12 mouse cellular contexts compared by ENCODE assay signal in the genomic region with DNA sequence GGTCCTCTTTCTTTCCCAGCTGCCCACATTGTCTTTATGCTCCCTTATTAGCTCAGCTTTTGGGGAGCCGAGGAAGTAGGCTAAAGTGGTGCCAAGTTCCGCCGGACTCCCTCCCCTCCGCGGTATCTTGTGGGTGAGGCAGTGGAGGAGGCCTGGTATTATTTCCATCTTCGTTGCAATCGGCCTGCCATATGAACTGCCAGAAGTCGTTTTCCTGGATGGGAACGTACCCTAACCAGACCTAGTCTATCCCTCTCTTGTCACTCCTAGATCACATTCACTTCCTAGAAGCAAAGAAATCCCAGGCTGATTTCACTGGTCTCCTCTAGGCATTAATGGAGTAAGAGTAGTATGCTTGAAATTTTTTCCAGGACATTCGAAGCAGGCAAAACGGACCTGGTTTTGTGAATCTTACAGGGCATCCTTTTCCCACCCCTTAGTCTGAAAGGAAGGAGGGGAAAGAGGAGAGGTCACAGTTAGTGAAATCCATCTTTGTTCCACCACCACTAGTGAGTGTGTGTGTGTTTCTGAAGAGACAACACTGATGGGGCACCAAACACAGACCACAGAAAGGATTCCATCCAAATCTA. TPM values are rescaled to one million over a fixed set of nuclear protein-coding genes. Genes with fewer than 3 reads are reported as not detected.
DNase-seq lines count a peak whose midpoint lies in the region; ATAC-seq and TF ChIP-seq lines count a peak whose summit lies in the region.
"Had no signal": no experiment of that assay in that cellular context is flagged by ENCODE, and none has a peak within 500 bp of the region (broad histone marks: within the 10 kb centered on the region; RNA-seq: fewer than 3 reads in every experiment).

No protein-coding gene starts in this region.

- no peak for TF ChIP-seq POLR2A in brain, embryonic 14.5 days (IDR thresholded peaks at IDR 0.05; ENCODE audit: borderline replicate concordance, extremely low read depth, insufficient read depth, insufficient read length, poor library complexity, severe bottlenecking)

- peaks cover 15% of the 10 kb centered on the region for H3K4me1 ChIP-seq in heart, embryonic 12.5 days (replicated peaks)
- H3K4me1 ChIP-seq in megakaryocyte, embryonic 14.5 days, result peaks cover 22% of the 10 kb centered on the region

- H3K9ac ChIP-seq in heart, embryonic 12.5 days, result no peak overlapping the region
- H3K9ac ChIP-seq: liver, embryonic 14.5 days had no signal

- 0 out of 2 replicates have a peak overlapping the region, but pooled peaks have one; percentile 40 for H3K4me3 ChIP-seq in heart, embryonic 12.5 days
- peak overlapping the region; percentile 89 for H3K4me3 ChIP-seq in megakaryocyte, embryonic 14.5 days (replicated peaks)
- H3K4me3 ChIP-seq: erythroblast, embryonic 14.5 days had no signal

- DNase-seq in heart, postnatal 36 days, result no peak
- DNase-seq in brain, embryonic 14.5 days (ENCODE audit: low read depth), result peak; percentile 53
- DNase-seq in cerebellum, adult 8-10 months, result no peak

- TF ChIP-seq CTCF in brain, embryonic 14.5 days (IDR thresholded peaks at IDR 0.05; ENCODE audit: borderline replicate concordance, extremely low read depth, insufficient read depth, insufficient read length), result no peak

- WGBS in heart, embryonic 12.5 days, result 1% methylated on average over 11 of the region's 11 CpGs

- ATAC-seq in heart, embryonic 12.5 days (ENCODE audit: insufficient number of reproducible peaks, low FRiP score), result no peak
- no peak for ATAC-seq in megakaryocyte, adult 5-6 weeks (ENCODE audit: poor library complexity, severe bottlenecking)
- 0 out of 2 replicates have a peak, but pooled peaks have one; percentile 21 for ATAC-seq in megakaryocyte progenitor cell, adult 5-6 weeks (replicated peaks; ENCODE audit: poor library complexity)
- ATAC-seq in erythroid progenitor cell, adult 5-6 weeks (replicated peaks; ENCODE audit: low FRiP score, poor library complexity, severe bottlenecking), result no peak
- ATAC-seq: Patski had no signal

- no peaks in the 10 kb centered on the region for H3K36me3 ChIP-seq in heart, embryonic 12.5 days
- H3K36me3 ChIP-seq in megakaryocyte, embryonic 14.5 days (replicated peaks; ENCODE audit: low read length), result no peaks in the 10 kb centered on the region

- intact Hi-C loops in heart, postnatal 36 days (cut with DNase I), result loop anchor here (10.0 kb wide), 1 partner anchor 295 kb away; a partner anchor contains a TSS

- no peak overlapping the region for H3K27ac ChIP-seq in heart, embryonic 12.5 days (ENCODE audit: poor library complexity, severe bottlenecking)
- H3K27ac ChIP-seq: liver, embryonic 14.5 days had no signal

- H3K27me3 ChIP-seq in heart, embryonic 12.5 days (replicated peaks), result peaks cover 53% of the 10 kb centered on the region
- peaks cover 71% of the 10 kb centered on the region for H3K27me3 ChIP-seq in megakaryocyte, embryonic 14.5 days (replicated peaks)

- H3K9me3 ChIP-seq in heart, embryonic 12.5 days (replicated peaks), result no peaks in the 10 kb centered on the region
- H3K9me3 ChIP-seq in megakaryocyte, embryonic 14.5 days, result 0 out of 2 replicates have a peak, but pooled peaks cover 5% of the 10 kb centered on the region

- peak overlapping the region; percentile 64; the same call in 1 of the 2 replicates for H3K4me2 ChIP-seq in heart, embryonic 12.5 days

RNA-seq across cellular contexts. Expression of a gene that starts 5.7 kb away (rescaled TPM):
- 0.14 TPM in 1 of 2 replicates, not detected in the other for polyA plus RNA-seq in heart, embryonic 12.5 days (2016; fragmentation: Nextera tagmentation; extraction: Ambion mirVana)
- under 1 TPM in 1 of 2 experiments, not detected in 1; 0.47 TPM for total RNA-seq in heart, postnatal 36 days (2021)
- not detected in 2 replicates for polyA plus RNA-seq in megakaryocyte, embryonic 14.5 days (2012; ENCODE audit: insufficient read depth, low replicate concordance)
- total RNA-seq in megakaryocyte, adult 5-6 weeks (2015), result not detected in 2 replicates
- not detected in 2 replicates for total RNA-seq in megakaryocyte, adult 5-6 weeks (2017)
- 0.06 and 0.12 TPM in 2 replicates for polyA plus RNA-seq in brain, embryonic 14.5 days (2012; rRNA removed)
- not detected in 2 replicates for total RNA-seq in megakaryocyte progenitor cell, adult 5-6 weeks (2015)
- not detected in 2 replicates for total RNA-seq in megakaryocyte progenitor cell, adult 5-6 weeks (2017)
- total RNA-seq in erythroid progenitor cell, adult 5-6 weeks (2015; ENCODE audit: low replicate concordance), result not detected in 2 replicates
- total RNA-seq in erythroid progenitor cell, adult 5-6 weeks (2017; ENCODE audit: low replicate concordance), result not detected in 2 replicates
- polyA plus RNA-seq: CD4-positive, CD25-positive, alpha-beta regulatory T cell, adult 4 months; erythroblast, embryonic 14.5 days; liver, embryonic 14.5 days had no signal

RNA-seq across cellular contexts. Expression of a gene that starts 22.7 kb away (rescaled TPM):
- 15.6 and 17.9 TPM in 2 replicates for polyA plus RNA-seq in heart, embryonic 12.5 days (2016; fragmentation: Nextera tagmentation; extraction: Ambion mirVana)
- total RNA-seq in heart, postnatal 36 days (2021), result 10 to 100 TPM; 60.5 to 62.0 TPM
- polyA plus RNA-seq in megakaryocyte, embryonic 14.5 days (2012; ENCODE audit: insufficient read depth, low replicate concordance), result 2.7 and 5.1 TPM in 2 replicates
- 18.1 and 22.2 TPM in 2 replicates for total RNA-seq in megakaryocyte, adult 5-6 weeks (2015)
- total RNA-seq in megakaryocyte, adult 5-6 weeks (2017), result 16.5 and 23.3 TPM in 2 replicates
- polyA plus RNA-seq in brain, embryonic 14.5 days (2012; rRNA removed), result 75.4 and 93.2 TPM in 2 replicates
- total RNA-seq in megakaryocyte progenitor cell, adult 5-6 weeks (2015), result 53.2 and 56.6 TPM in 2 replicates
- total RNA-seq in megakaryocyte progenitor cell, adult 5-6 weeks (2017), result 37.4 and 41.2 TPM in 2 replicates
- total RNA-seq in erythroid progenitor cell, adult 5-6 weeks (2015; ENCODE audit: low replicate concordance), result 2.1 and 12.6 TPM in 2 replicates
- 9.8 and 13.6 TPM in 2 replicates for total RNA-seq in erythroid progenitor cell, adult 5-6 weeks (2017; ENCODE audit: low replicate concordance)

RNA-seq across cellular contexts. Expression of a gene that starts 27.3 kb away (rescaled TPM):
- polyA plus RNA-seq in heart, embryonic 12.5 days (2016; fragmentation: Nextera tagmentation; extraction: Ambion mirVana), result 144 and 153 TPM in 2 replicates
- 100 to 1,000 TPM; 103 to 104 TPM for total RNA-seq in heart, postnatal 36 days (2021)
- polyA plus RNA-seq in megakaryocyte, embryonic 14.5 days (2012; ENCODE audit: insufficient read depth, low replicate concordance), result 48.7 and 223 TPM in 2 replicates
- total RNA-seq in megakaryocyte, adult 5-6 weeks (2015), result 112 and 114 TPM in 2 replicates
- total RNA-seq in megakaryocyte, adult 5-6 weeks (2017), result 105 and 126 TPM in 2 replicates
- 114 and 143 TPM in 2 replicates for polyA plus RNA-seq in brain, embryonic 14.5 days (2012; rRNA removed)
- 139 and 147 TPM in 2 replicates for total RNA-seq in megakaryocyte progenitor cell, adult 5-6 weeks (2015)
- 169 and 175 TPM in 2 replicates for total RNA-seq in megakaryocyte progenitor cell, adult 5-6 weeks (2017)
- total RNA-seq in erythroid progenitor cell, adult 5-6 weeks (2015; ENCODE audit: low replicate concordance), result 54.1 and 73.2 TPM in 2 replicates
- 25.3 and 44.7 TPM in 2 replicates for total RNA-seq in erythroid progenitor cell, adult 5-6 weeks (2017; ENCODE audit: low replicate concordance)
